Mouse (Mus musculus): ENCODE data around the gene Cracr2b.

GRCm38 (mm10) chr7:141501820-141502555, 41.1 kb downstream of the Cracr2b start:
- no peak for TF ChIP-seq CTCF (IDR thresholded peaks at IDR 0.05; ENCODE audit: low read depth)
- TF ChIP-seq EP300 (IDR thresholded peaks at IDR 0.05; ENCODE audit: low read depth) = no peak
